Mouse (Mus musculus) kidney, postnatal 0 days (tissue): ENCODE measurements around the gene Nanog. TPM values are rescaled to one million over a fixed set of nuclear protein-coding genes. Genes with fewer than 3 reads are reported as not detected.

Experiments
- ATAC-seq: fragments of 200-750 bp; cut with Nextera tagmentation; replicated peaks from 2 replicates; pipeline ENCODE4 v1.8.0; 2017; ENCODE audit warnings: low read depth, moderate number of reproducible peaks, moderate TSS enrichment, moderate library complexity; ENCODE audit not compliant: low FRiP score
- DNase-seq: peaks from one replicate; pipeline ENCODE4 v3.0.0-alpha.2; 2016; ENCODE audit warnings: low spot score
- H3K27ac ChIP-seq: fragments of 300-500 bp; sonication (generic); 2 replicates; pipeline ENCODE4 v1.5.1; 2014; ENCODE audit warnings: mild to moderate bottlenecking
- H3K27me3 ChIP-seq: fragments of 300-500 bp; sonication (generic); 2 replicates; pipeline ENCODE4 v1.6.1; 2014; ENCODE audit warnings: low read length, mixed read lengths; ENCODE audit not compliant: insufficient read depth
- H3K36me3 ChIP-seq: fragments of 300-500 bp; sonication (generic); 2 replicates; pipeline ENCODE4 v1.6.1; 2014; ENCODE audit warnings: low read length, mixed read lengths; ENCODE audit not compliant: insufficient read depth
- H3K4me1 ChIP-seq: fragments of 300-500 bp; sonication (generic); replicated peaks from 2 replicates; pipeline ENCODE4 v1.6.1; 2014; ENCODE audit warnings: antibody characterized with exemption, low read length, mixed read lengths; ENCODE audit not compliant: insufficient read depth
- H3K4me2 ChIP-seq: fragments of 300-500 bp; sonication (generic); 2 replicates; pipeline ENCODE4 v1.6.1; 2014; ENCODE audit warnings: mild to moderate bottlenecking, low read length, moderate library complexity, mixed read lengths
- H3K4me3 ChIP-seq: fragments of 300-500 bp; sonication (generic); replicated peaks from 2 replicates; pipeline ENCODE4 v1.5.1; 2014; ENCODE audit warnings: low read depth, low read length
- H3K9ac ChIP-seq: fragments of 300-500 bp; sonication (generic); 2 replicates; pipeline ENCODE4 v1.6.1; 2014; ENCODE audit warnings: low read depth, low read length
- H3K9me3 ChIP-seq: fragments of 300-500 bp; sonication (generic); replicated peaks from 2 replicates; pipeline ENCODE4 v1.6.1; 2016; ENCODE audit warnings: low read length, inconsistent platforms, mixed read lengths
- CTCF ChIP-seq: IDR thresholded peaks from 2 replicates; pipeline ENCODE4 v1.5.1; 2016; ENCODE audit warnings: antibody characterized with exemption, low read depth, mild to moderate bottlenecking, moderate library complexity
- WGBS: fragments of 180-500 bp; shearing (Covaris S2); extraction: QIAGEN DNeasy Blood & Tissue Kit; methylation state at CpG from one replicate; pipeline ENCODE4 v1.1.7; 2014; 5-methylcytosine and 5-hydroxymethylcytosine counted together
- polyA plus RNA-seq: library from polyadenylated mRNA; unstranded; fragments of >200 nt; fragmentation: Nextera tagmentation; extraction: Ambion mirVana; gene quantifications from 2 replicates; pipeline ENCODE4 v1.2.1, GENCODE M21; 2015

Nanog gene
- polyA plus RNA-seq, 1 experiment from 2014 or later, result not detected

DNA sequence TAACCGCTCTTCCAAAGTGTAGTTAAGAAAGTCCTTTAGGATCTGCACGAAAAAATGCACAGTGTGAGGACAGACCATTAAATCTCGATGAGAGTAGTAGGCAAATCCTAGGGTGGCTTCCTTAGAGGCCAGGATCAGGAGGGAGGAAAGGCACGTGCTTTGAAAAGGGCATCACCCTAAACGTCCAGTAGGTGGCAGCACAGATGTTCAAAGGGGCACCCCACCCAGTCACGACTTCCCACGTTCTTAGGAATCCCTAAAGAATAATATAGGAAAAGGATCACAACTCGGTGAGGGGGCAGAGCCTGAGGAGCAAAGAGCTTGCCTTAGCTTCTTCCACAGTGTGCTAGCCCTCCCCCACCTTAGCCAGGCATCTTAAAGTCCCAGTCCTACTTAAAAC, 32.7 kb downstream of the Nanog start:
- 0 out of 2 replicates have a peak, but pooled peaks cover 3% of the 10 kb centered on the region for H3K4me1 ChIP-seq
- ATAC-seq (peak; percentile 58), DNase-seq (peak; percentile 91)
- no peak overlapping the region for H3K4me3 ChIP-seq
- H3K9ac ChIP-seq, result no peak overlapping the region
- H3K27me3 ChIP-seq, result no peaks in the 10 kb centered on the region; the same call in 1 of the 2 replicates
- peak; percentile 88 for TF ChIP-seq CTCF
- 15% methylated on average over 8 of the region's 8 CpGs for WGBS
- no peaks in the 10 kb centered on the region for H3K9me3 ChIP-seq
- H3K4me2 ChIP-seq, result peak overlapping the region; percentile 35; the same call in 1 of the 2 replicates
- no peak overlapping the region for H3K27ac ChIP-seq
- 0 out of 2 replicates have a peak, but pooled peaks cover 2% of the 10 kb centered on the region for H3K36me3 ChIP-seq

GRCm38 (mm10) chr6:122741460-122742227, 34.4 kb downstream of the Nanog start:
- DNase-seq (peak; percentile 24), ATAC-seq (no peak)
- Histone ChIP-seq H3K4me2 (peak overlapping the region; percentile 70), H3K4me1 (0 out of 2 replicates have a peak, but pooled peaks cover 3% of the 10 kb centered on the region), H3K27ac (peak overlapping the region; percentile 25; the same call in 1 of the 2 replicates), H3K27me3 (no peaks in the 10 kb centered on the region; the same call in 1 of the 2 replicates), H3K36me3 (0 out of 2 replicates have a peak, but pooled peaks cover 2% of the 10 kb centered on the region), H3K9ac (0 out of 2 replicates have a peak overlapping the region, but pooled peaks have one; percentile 4), H3K4me3 (peak overlapping the region; percentile 42), H3K9me3 (no peaks in the 10 kb centered on the region)
- WGBS, result 5% methylated on average over 25 of the region's 25 CpGs
- no peak for TF ChIP-seq CTCF

DNA sequence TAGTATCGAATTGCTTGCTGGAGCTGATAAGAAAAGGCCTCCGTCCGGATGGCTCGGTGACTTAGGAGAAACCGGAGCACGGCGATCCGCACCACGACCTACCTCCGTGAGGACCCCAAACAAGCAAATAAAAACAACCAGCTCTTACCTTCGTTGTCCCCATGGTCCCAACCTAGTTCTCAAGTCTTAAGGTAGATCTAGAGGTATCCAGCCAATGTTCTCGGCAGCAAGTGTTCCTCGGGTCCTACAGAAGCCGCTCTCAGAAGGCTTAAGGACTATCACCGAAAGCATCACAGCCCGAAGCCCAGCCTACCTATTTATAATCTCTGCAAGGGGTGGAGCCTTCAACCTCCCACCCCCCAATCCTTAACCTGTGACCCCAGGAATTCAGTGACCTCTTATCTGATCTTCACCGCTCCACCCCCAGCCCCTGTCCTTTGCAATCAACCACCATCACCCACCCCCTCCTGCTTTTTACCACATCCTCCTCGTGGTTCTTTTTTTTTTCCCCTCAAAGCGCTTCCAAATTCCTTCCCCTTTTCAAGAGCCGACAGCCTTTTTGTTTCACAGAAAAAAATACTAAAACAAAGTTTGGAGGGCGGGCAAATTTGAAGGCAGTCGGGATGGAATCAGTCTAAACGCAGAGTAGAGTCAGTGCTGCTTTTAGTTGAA, 35.1 kb downstream of the Nanog start:
- ATAC-seq (no peak), DNase-seq (peak; percentile 83)
- WGBS, result 1% methylated on average over 23 of the region's 23 CpGs
- no peak overlapping the region for H3K9ac ChIP-seq
- 0 out of 2 replicates have a peak, but pooled peaks cover 2% of the 10 kb centered on the region for H3K36me3 ChIP-seq
- H3K4me2 ChIP-seq, result peak overlapping the region; percentile 70
- no peak for TF ChIP-seq CTCF
- no peaks in the 10 kb centered on the region for H3K9me3 ChIP-seq
- no peak overlapping the region for H3K27ac ChIP-seq
- H3K27me3 ChIP-seq, result no peaks in the 10 kb centered on the region; the same call in 1 of the 2 replicates
- 0 out of 2 replicates have a peak, but pooled peaks cover 3% of the 10 kb centered on the region for H3K4me1 ChIP-seq
- H3K4me3 ChIP-seq, result peak overlapping the region; percentile 42

- ATAC-seq, result no peak
- DNase-seq, result no peak
- Histone ChIP-seq H3K9ac (no peak overlapping the region), H3K36me3 (0 out of 2 replicates have a peak, but pooled peaks cover 2% of the 10 kb centered on the region), H3K27me3 (no peaks in the 10 kb centered on the region; the same call in 1 of the 2 replicates), H3K27ac (no peak overlapping the region), H3K4me2 (no peak overlapping the region), H3K4me3 (no peak overlapping the region), H3K9me3 (no peaks in the 10 kb centered on the region), H3K4me1 (0 out of 2 replicates have a peak, but pooled peaks cover 3% of the 10 kb centered on the region)
- TF ChIP-seq CTCF, result no peak; the same call in 1 of the 2 replicates
- 25% methylated on average over 11 of the region's 11 CpGs for WGBS
Measured at GRCm38 (mm10) chr6:122743353-122743752, 36.1 kb downstream of the Nanog start.

- 44% methylated on average over 10 of the region's 10 CpGs for WGBS
- no peak for ATAC-seq
- Histone ChIP-seq H3K27me3 (no peaks in the 10 kb centered on the region; the same call in 1 of the 2 replicates), H3K4me3 (no peak overlapping the region), H3K36me3 (no peaks in the 10 kb centered on the region), H3K4me2 (no peak overlapping the region), H3K9me3 (no peaks in the 10 kb centered on the region), H3K27ac (no peak overlapping the region), H3K4me1 (0 out of 2 replicates have a peak, but pooled peaks cover 3% of the 10 kb centered on the region), H3K9ac (no peak overlapping the region)
- DNase-seq, result peak; percentile 45
- no peak for TF ChIP-seq CTCF
Measured at GRCm38 (mm10) chr6:122744505-122745249, 37.4 kb downstream of the Nanog start.
